Mouse (Mus musculus): ENCODE data around the gene Aspm.

Gene Aspm

GRCm38 (mm10) chr1:139501258-139501752, 46.7 kb downstream of the Aspm start, which contains the start of gene F13b:
F13b (plus strand) TSS chr1:139501702.
- DNase-seq (ENCODE audit: low spot score in 2 of 2) = no peak

- DNase-seq (ENCODE audit: low spot score in 2 of 2) = no peak
Observed at GRCm38 (mm10) chr1:139514556-139514955, 60.0 kb downstream of the Aspm start.

Data from right cerebral cortex, adult 2 months (tissue).